Mouse (Mus musculus): ENCODE measurements around the gene Edc3. TPM values are rescaled to one million over a fixed set of nuclear protein-coding genes. Genes with fewer than 3 reads are reported as not detected.

Edc3 gene
- total RNA-seq, 2 experiments from 2014 or later: 19.1 to 20.2 TPM

- intact Hi-C loops (cut with DNase I): no loop called here
- DNase-seq: no peak
These were observed 89.1 kb downstream of the Edc3 start for GRCm38 (mm10) chr9:57797456-57797855.

GRCm38 (mm10) chr9:57798725-57799253 lies 90.4 kb downstream of the Edc3 start:
- no peak for DNase-seq
- intact Hi-C loops (cut with DNase I): no loop called here

GRCm38 (mm10) chr9:57800325-57800975 lies 92.1 kb downstream of the Edc3 start:
- intact Hi-C loops (cut with DNase I): no loop called here
- DNase-seq: no peak

Other genes starting within 250 kb of the Edc3 start
- gene Scamp5, start 240.5 kb upstream of the Edc3 start, total RNA-seq (2021): 100 to 1,000 TPM; 251 to 281 TPM
- gene Rpp25, start 204.5 kb upstream of the Edc3 start, total RNA-seq (2021): 10 to 100 TPM; 19.3 to 22.2 TPM
- gene Cox5a, start 187.3 kb upstream of the Edc3 start, total RNA-seq (2021): 100 to 1,000 TPM; 405 to 408 TPM
- gene Fam219b, start 171.0 kb upstream of the Edc3 start, total RNA-seq (2021): 10 to 100 TPM; 25.2 to 26.0 TPM
- 10 to 100 TPM; 60.3 to 62.1 TPM for gene Mpi, start 155.8 kb upstream of the Edc3 start, total RNA-seq (2021)
- gene Scamp2, start 147.6 kb upstream of the Edc3 start, total RNA-seq (2021): 10 to 100 TPM; 29.7 to 31.0 TPM
- 10 to 100 TPM; 35.2 to 38.9 TPM for gene Ulk3, start 119.1 kb upstream of the Edc3 start, total RNA-seq (2021)
- gene Cplx3, start 102.3 kb upstream of the Edc3 start, total RNA-seq (2021): 1 to 10 TPM; 5.6 to 7.6 TPM
- gene Lman1l, start 87.8 kb upstream of the Edc3 start, total RNA-seq (2021): under 1 TPM in 1 of 2 experiments, not detected in 1; 0.22 TPM
- 100 to 1,000 TPM; 133 to 137 TPM for gene Csk, start 54.9 kb upstream of the Edc3 start, total RNA-seq (2021)
- not detected for gene Cyp1a2, start 24.8 kb upstream of the Edc3 start, total RNA-seq (2021)
- 1 to 10 TPM in 1 of 2 experiments, under 1 TPM in 1; 0.95 to 1.1 TPM for gene Cyp1a1, start 20.6 kb upstream of the Edc3 start, total RNA-seq (2021)
- 10 to 100 TPM; 74.5 to 75.2 TPM for gene Clk3, start 57.3 kb downstream of the Edc3 start, total RNA-seq (2021)
- gene Arid3b, start 128.3 kb downstream of the Edc3 start, total RNA-seq (2021): 1 to 10 TPM; 9.1 to 9.7 TPM
- gene Ubl7, start 202.4 kb downstream of the Edc3 start, total RNA-seq (2021): 10 to 100 TPM; 94.0 to 97.2 TPM
- gene Sema7a, start 231.6 kb downstream of the Edc3 start, total RNA-seq (2021): 100 to 1,000 TPM; 128 to 151 TPM